Mouse (Mus musculus) liver, embryonic 11.5 days (tissue): Measurements from ENCODE around the gene Slc37a1. TPM values are rescaled to one million over a fixed set of nuclear protein-coding genes. Genes with fewer than 3 reads are reported as not detected.

Source experiments
- ATAC-seq: fragments of 200-750 bp; cut with Nextera tagmentation; replicated peaks from 2 replicates; pipeline ENCODE4 v1.8.0; 2017; ENCODE audit warnings: moderate number of reproducible peaks, mild to moderate bottlenecking, moderate TSS enrichment, moderate library complexity; ENCODE audit not compliant: low FRiP score
- DNase-seq: peaks from one replicate; pipeline ENCODE4 v3.0.0-alpha.2; 2017; ENCODE audit warnings: low spot score
- H3K27ac ChIP-seq: fragments of 300-500 bp; sonication (generic); 2 replicates; pipeline ENCODE4 v1.5.1; 2014; ENCODE audit warnings: mild to moderate bottlenecking, low read depth, low read length, control low read depth
- H3K27me3 ChIP-seq: fragments of 300-500 bp; sonication (generic); replicated peaks from 2 replicates; pipeline ENCODE4 v1.6.1; 2014; ENCODE audit warnings: low read length, mixed read lengths; ENCODE audit not compliant: control insufficient read depth, insufficient read depth
- H3K36me3 ChIP-seq: fragments of 300-500 bp; sonication (generic); 2 replicates; pipeline ENCODE4 v1.6.1; 2014; ENCODE audit warnings: mild to moderate bottlenecking, low read length, moderate library complexity, mixed read lengths; ENCODE audit not compliant: control insufficient read depth, insufficient read depth
- H3K4me1 ChIP-seq: fragments of 300-500 bp; sonication (generic); replicated peaks from 2 replicates; pipeline ENCODE4 v1.6.1; 2014; ENCODE audit warnings: low read length, mixed read lengths; ENCODE audit not compliant: control insufficient read depth, insufficient read depth
- H3K4me2 ChIP-seq: fragments of 300-500 bp; sonication (generic); 2 replicates; pipeline ENCODE4 v1.6.1; 2014; ENCODE audit warnings: mild to moderate bottlenecking, control low read depth, moderate library complexity
- H3K4me3 ChIP-seq: fragments of 300-500 bp; sonication (generic); 2 replicates; pipeline ENCODE4 v1.5.1; 2014; ENCODE audit warnings: low read depth, low read length, control low read depth
- H3K9ac ChIP-seq: fragments of 300-500 bp; sonication (generic); 2 replicates; pipeline ENCODE4 v1.6.1; 2014; ENCODE audit warnings: low read depth, low read length, control low read depth
- H3K9me3 ChIP-seq: fragments of 300-500 bp; sonication (generic); 2 replicates; pipeline ENCODE4 v1.6.1; 2016; ENCODE audit warnings: low read length, inconsistent platforms, mixed read lengths; ENCODE audit not compliant: control insufficient read depth
- WGBS: fragments of 180-500 bp; shearing (Covaris S2); extraction: QIAGEN DNeasy Blood & Tissue Kit; methylation state at CpG from one replicate; pipeline ENCODE4 v1.1.7; 2014; 5-methylcytosine and 5-hydroxymethylcytosine counted together
- polyA plus RNA-seq: library from polyadenylated mRNA; unstranded; fragments of >200 nt; fragmentation: Nextera tagmentation; extraction: Ambion mirVana; gene quantifications from 2 replicates; pipeline ENCODE4 v1.2.1, GENCODE M21; 2014

Slc37a1 gene
- polyA plus RNA-seq, 1 experiment from 2014 or later, result 7.7 TPM

DNA sequence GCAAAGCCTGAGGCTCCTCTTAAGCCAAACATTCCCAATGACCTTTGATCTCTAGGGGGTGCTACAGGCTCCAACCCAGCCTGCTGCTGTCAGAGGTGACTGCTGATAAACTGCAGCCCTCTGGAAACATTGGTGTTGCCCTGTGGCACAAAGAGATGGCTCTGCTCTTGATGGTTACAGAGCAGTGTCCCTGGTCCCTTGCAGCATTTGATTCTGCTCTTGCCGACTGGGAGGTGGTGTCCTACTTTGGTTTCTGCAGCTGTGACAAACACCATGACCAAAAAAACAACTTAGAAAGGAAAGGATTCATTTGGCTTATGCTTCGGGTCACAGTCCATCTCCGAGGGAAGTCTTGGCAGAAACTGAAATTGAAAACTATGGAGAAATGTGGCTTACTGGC, 104.9 kb downstream of the Slc37a1 start:
- H3K36me3 ChIP-seq, result no peaks in the 10 kb centered on the region
- DNase-seq (no peak), ATAC-seq (no peak)
- H3K4me3 ChIP-seq, result no peak overlapping the region
- H3K9ac ChIP-seq, result no peak overlapping the region
- peaks cover 18% of the 10 kb centered on the region for H3K27me3 ChIP-seq
- H3K27ac ChIP-seq, result no peak overlapping the region
- no peaks in the 10 kb centered on the region for H3K9me3 ChIP-seq
- H3K4me1 ChIP-seq, result peaks cover 11% of the 10 kb centered on the region
- WGBS, result 50% methylated on average over 3 of the region's 3 CpGs
- H3K4me2 ChIP-seq, result no peak overlapping the region

DNA sequence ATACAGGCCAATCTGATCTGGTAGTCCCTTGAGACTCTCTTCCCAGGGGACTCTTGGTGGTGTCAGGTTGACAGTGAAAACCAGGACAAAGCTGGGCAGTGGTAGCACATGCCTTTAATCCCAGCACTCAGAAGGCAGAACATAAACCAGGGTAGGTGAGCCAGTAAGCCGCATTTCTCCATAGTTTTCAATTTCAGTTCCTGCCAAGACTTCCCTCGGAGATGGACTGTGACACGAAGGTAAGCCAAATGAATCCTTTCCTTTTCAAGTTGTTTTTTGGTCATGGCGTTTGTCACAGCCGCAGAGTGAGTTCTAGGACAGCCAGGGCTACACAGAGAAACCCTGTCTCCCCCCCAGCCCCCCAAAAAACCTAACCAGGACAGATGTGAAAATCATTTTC, 105.4 kb downstream of the Slc37a1 start:
- H3K4me1 ChIP-seq, result peaks cover 11% of the 10 kb centered on the region

DNA sequence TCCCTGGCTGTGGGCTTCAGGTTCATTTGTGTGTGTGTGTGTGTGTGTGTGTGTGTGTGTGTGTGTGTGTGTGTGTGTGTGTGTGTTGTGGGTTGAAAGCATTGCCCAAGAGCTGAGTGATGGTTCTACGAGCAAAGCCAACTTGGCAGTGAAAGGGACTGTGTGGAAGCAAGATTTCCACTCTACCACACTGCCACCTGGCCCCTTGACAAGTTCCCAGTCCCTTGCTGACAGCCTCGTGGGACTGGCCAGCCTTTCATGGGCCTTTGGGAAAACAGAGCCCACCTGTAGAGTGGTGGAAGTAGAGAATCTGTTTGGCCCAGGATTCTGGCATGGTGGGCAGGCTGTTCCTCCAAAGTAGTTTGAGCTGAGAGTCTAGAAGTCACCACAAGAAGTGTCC, 107.2 kb downstream of the Slc37a1 start:
- H3K27me3 ChIP-seq, result peaks cover 2% of the 10 kb centered on the region; the same call in 1 of the 2 replicates
- peaks cover 11% of the 10 kb centered on the region for H3K4me1 ChIP-seq
- no peak for ATAC-seq
- H3K36me3 ChIP-seq, result no peaks in the 10 kb centered on the region
- no peak overlapping the region for H3K4me3 ChIP-seq
- DNase-seq, result no peak
- H3K27ac ChIP-seq, result no peak overlapping the region
- no peak overlapping the region for H3K9ac ChIP-seq
- no peaks in the 10 kb centered on the region for H3K9me3 ChIP-seq
- WGBS, result 61% methylated on average over 2 of the region's 2 CpGs
- no peak overlapping the region for H3K4me2 ChIP-seq

More for the DNA sequence above, 105.4 kb downstream of the Slc37a1 start:
- no peaks in the 10 kb centered on the region for H3K9me3 ChIP-seq
- 75% methylated on average over 5 of the region's 5 CpGs for WGBS
- H3K4me3 ChIP-seq, result no peak overlapping the region
- H3K36me3 ChIP-seq, result no peaks in the 10 kb centered on the region
- no peak overlapping the region for H3K27ac ChIP-seq
- no peak overlapping the region for H3K9ac ChIP-seq
- H3K27me3 ChIP-seq, result peaks cover 13% of the 10 kb centered on the region
- DNase-seq, result no peak
- no peak overlapping the region for H3K4me2 ChIP-seq
- no peak for ATAC-seq

DNA sequence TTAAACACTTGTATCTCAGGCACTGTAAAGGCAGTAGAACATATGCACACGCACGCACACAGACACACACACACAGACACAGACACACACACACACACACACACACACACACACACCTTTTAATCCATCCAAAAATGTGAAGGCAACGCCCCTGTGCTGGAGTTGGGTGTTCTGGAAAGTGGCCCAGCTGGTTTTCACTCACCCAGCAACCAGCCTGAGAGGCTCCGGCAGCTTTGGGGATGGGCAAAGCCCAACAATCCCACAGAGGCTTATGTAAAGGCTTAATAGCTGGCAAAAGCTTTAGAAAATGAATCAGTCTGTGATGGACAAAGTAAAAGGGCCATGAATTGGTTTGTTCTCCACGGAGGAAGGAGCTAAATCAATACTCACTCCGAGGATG, 113.7 kb downstream of the Slc37a1 start:
- Histone ChIP-seq H3K9ac (no peak overlapping the region), H3K27ac (no peak overlapping the region), H3K4me1 (0 out of 2 replicates have a peak, but pooled peaks cover 2% of the 10 kb centered on the region), H3K36me3 (no peaks in the 10 kb centered on the region), H3K9me3 (no peaks in the 10 kb centered on the region), H3K4me3 (no peak overlapping the region), H3K27me3 (no peaks in the 10 kb centered on the region), H3K4me2 (no peak overlapping the region)
- no peak for ATAC-seq
- 84% methylated on average over 6 of the region's 6 CpGs for WGBS
- no peak for DNase-seq

Other genes with a start within 250 kb of the Slc37a1 start
- gene Abcg1, start 229.1 kb upstream of the Slc37a1 start, polyA plus RNA-seq, result 6.5 and 6.7 TPM in 2 replicates
- 2.1 and 2.5 TPM in 2 replicates for gene Tff3, start 157.1 kb upstream of the Slc37a1 start, polyA plus RNA-seq
- not detected in 2 replicates for gene Tff2, start 142.5 kb upstream of the Slc37a1 start, polyA plus RNA-seq
- not detected in 2 replicates for gene Tff1, start 121.5 kb upstream of the Slc37a1 start, polyA plus RNA-seq
- gene Tmprss3, start 87.8 kb upstream of the Slc37a1 start, polyA plus RNA-seq, result 0.12 and 0.45 TPM in 2 replicates
- 37.9 and 42.5 TPM in 2 replicates for gene Ubash3a, start 78.9 kb upstream of the Slc37a1 start, polyA plus RNA-seq
- 0.40 and 0.88 TPM in 2 replicates for gene Rsph1, start 9.4 kb upstream of the Slc37a1 start, polyA plus RNA-seq
- gene Pde9a, start 99.4 kb downstream of the Slc37a1 start, polyA plus RNA-seq, result 10.4 and 11.5 TPM in 2 replicates
- 65.1 and 70.4 TPM in 2 replicates for gene Wdr4, start 233.2 kb downstream of the Slc37a1 start, polyA plus RNA-seq
- gene Ndufv3, start 233.3 kb downstream of the Slc37a1 start, polyA plus RNA-seq, result 331 and 352 TPM in 2 replicates